Mouse (Mus musculus) embryonic facial prominence, embryonic 11.5 days (tissue): Measurements from ENCODE around the gene Rem1. TPM values are rescaled to one million over a fixed set of nuclear protein-coding genes. Genes with fewer than 3 reads are reported as not detected.

Source experiments
- ATAC-seq: fragments of 200-750 bp; cut with Nextera tagmentation; replicated peaks from 2 replicates; pipeline ENCODE4 v1.8.0; 2017; ENCODE audit warnings: low read depth; ENCODE audit not compliant: insufficient number of reproducible peaks, low FRiP score, low TSS enrichment
- DNase-seq: peaks from one replicate; pipeline ENCODE4 v3.0.0-alpha.2; 2015; ENCODE audit warnings: low spot score
- H3K27ac ChIP-seq: fragments of 300-500 bp; sonication (generic); replicated peaks from 2 replicates; pipeline ENCODE4 v1.5.1; 2014; ENCODE audit warnings: mild to moderate bottlenecking, low read depth, low read length, control low read depth
- H3K27me3 ChIP-seq: fragments of 300-500 bp; sonication (generic); 2 replicates; pipeline ENCODE4 v1.6.1; 2014; ENCODE audit warnings: mild to moderate bottlenecking, low read length, moderate library complexity, mixed read lengths; ENCODE audit not compliant: control insufficient read depth, insufficient read depth
- H3K36me3 ChIP-seq: fragments of 300-500 bp; sonication (generic); replicated peaks from 2 replicates; pipeline ENCODE4 v1.6.1; 2014; ENCODE audit warnings: low read depth, mild to moderate bottlenecking, low read length, moderate library complexity, mixed read lengths; ENCODE audit not compliant: control insufficient read depth, insufficient read depth
- H3K4me1 ChIP-seq: fragments of 300-500 bp; sonication (generic); 2 replicates; pipeline ENCODE4 v1.6.1; 2014; ENCODE audit warnings: low read length, mixed read lengths; ENCODE audit not compliant: control insufficient read depth, insufficient read depth
- H3K4me2 ChIP-seq: fragments of 300-500 bp; sonication (generic); 2 replicates; pipeline ENCODE4 v1.6.1; 2014; ENCODE audit warnings: low read depth, mild to moderate bottlenecking, control low read depth, low read length, moderate library complexity
- H3K4me3 ChIP-seq: fragments of 300-500 bp; sonication (generic); 2 replicates; pipeline ENCODE4 v1.5.1; 2014; ENCODE audit warnings: low read depth, low read length, control low read depth
- H3K9ac ChIP-seq: fragments of 300-500 bp; sonication (generic); replicated peaks from 2 replicates; pipeline ENCODE4 v1.6.1; 2014; ENCODE audit warnings: mild to moderate bottlenecking, control low read depth, low read length
- H3K9me3 ChIP-seq: fragments of 300-500 bp; sonication (generic); replicated peaks from 2 replicates; pipeline ENCODE4 v1.6.1; 2016; ENCODE audit warnings: mild to moderate bottlenecking, low read length, inconsistent platforms, mixed read lengths; ENCODE audit not compliant: control insufficient read depth
- WGBS: fragments of 180-500 bp; shearing (Covaris S2); extraction: QIAGEN DNeasy Blood & Tissue Kit; methylation state at CpG from one replicate; pipeline ENCODE4 v1.1.7; 2014; 5-methylcytosine and 5-hydroxymethylcytosine counted together
- polyA plus RNA-seq: library from polyadenylated mRNA; unstranded; fragments of >200 nt; fragmentation: Nextera tagmentation; extraction: Ambion mirVana; gene quantifications from 2 replicates; pipeline ENCODE4 v1.2.1, GENCODE M21; 2014

The Rem1 gene
- polyA plus RNA-seq, 1 experiment from 2014 or later, result 0.36 TPM

DNA sequence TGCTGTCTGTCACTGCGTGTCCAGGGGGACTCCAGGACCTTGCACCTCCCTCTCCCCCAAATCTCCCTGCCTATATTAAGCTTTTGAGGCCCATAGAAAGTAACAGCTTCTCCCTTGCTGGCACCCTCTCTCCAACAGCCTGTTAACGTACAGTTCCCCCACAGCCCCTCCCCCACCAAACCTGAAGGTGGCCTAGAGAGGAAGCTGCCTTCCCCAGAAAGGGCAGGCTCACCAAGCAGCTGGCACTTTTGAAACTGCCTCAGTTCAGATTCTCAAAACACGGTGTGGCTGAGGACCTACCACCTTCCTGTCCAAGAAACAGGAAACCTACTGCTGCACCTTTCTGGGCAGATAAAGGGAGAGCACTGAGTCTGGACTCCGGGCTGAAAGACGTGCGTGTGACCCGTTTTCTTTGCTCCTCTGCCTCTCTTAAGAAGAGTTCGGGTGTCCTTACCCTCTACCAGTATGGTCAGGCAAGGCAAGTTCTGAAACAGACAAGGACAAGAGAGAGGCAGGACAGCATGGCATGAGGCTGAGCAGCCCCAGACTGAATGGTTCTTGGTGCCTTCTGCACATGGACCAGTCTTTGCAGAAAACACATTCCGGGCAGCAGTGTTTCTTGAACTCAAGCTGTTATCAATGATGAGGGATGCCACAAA is 44.4 kb downstream of the Rem1 start:
- peak; percentile 19 for DNase-seq
- Histone ChIP-seq H3K4me1 (peaks cover 7% of the 10 kb centered on the region), H3K4me2 (peak overlapping the region; percentile 79), H3K9ac (peak overlapping the region; percentile 98), H3K36me3 (no peaks in the 10 kb centered on the region; the same call in none of the 2 replicates), H3K27ac (no peak overlapping the region), H3K4me3 (peak overlapping the region; percentile 98), H3K27me3 (no peaks in the 10 kb centered on the region), H3K9me3 (no peaks in the 10 kb centered on the region)
- no peak for ATAC-seq
- 57% methylated on average over 9 of the region's 9 CpGs for WGBS

DNA sequence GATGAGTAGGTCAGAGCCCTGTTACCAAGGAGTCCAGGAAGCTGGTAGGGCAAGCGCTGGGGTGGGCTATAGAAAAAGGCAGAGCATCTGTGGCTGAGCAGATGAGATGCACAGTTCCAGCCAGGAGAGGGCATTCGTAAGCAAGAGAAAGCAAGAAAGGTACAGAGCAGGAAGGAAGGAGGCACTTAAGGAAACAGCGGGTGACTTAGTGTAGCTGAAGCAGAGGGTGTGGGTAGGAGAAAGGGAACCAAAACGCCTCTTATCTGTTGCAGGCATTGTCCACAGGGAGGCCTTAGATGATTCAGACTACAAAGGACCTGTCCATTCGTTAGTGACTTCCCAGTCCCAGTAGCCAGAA is 44.9 kb downstream of the Rem1 start:
- H3K9me3 ChIP-seq, result no peaks in the 10 kb centered on the region
- H3K36me3 ChIP-seq, result no peaks in the 10 kb centered on the region; the same call in none of the 2 replicates
- no peaks in the 10 kb centered on the region for H3K27me3 ChIP-seq
- H3K27ac ChIP-seq, result no peak overlapping the region
- peak overlapping the region; percentile 79 for H3K4me2 ChIP-seq
- H3K9ac ChIP-seq, result peak overlapping the region; percentile 98
- no peak for ATAC-seq
- H3K4me3 ChIP-seq, result peak overlapping the region; percentile 98
- peaks cover 7% of the 10 kb centered on the region for H3K4me1 ChIP-seq
- DNase-seq, result peak; percentile 57
- WGBS, result 39% methylated on average over 5 of the region's 5 CpGs

DNA sequence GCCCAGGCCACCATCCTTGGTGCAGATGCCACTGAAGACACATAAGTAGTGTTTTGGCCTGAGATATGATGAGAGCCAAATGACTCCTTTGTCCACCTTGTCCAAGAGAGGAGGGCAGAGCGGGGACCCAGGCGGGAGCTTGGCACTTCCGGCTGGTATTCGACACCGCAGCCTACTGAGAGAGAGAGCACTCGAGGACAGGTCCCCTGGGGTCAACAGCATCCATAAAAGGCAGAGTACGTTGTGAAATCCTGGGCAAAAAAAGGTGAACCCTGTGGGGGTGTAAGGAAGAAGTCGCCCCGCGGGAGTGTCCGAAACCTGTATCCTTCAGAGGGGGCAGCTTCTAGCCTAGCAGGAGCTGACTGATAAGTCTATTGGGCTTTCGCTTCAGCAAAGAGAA is 45.4 kb downstream of the Rem1 start:
- no peaks in the 10 kb centered on the region; the same call in none of the 2 replicates for H3K36me3 ChIP-seq
- peak overlapping the region; percentile 19; the same call in 1 of the 2 replicates for H3K9ac ChIP-seq
- H3K9me3 ChIP-seq, result no peaks in the 10 kb centered on the region
- H3K27ac ChIP-seq, result no peak overlapping the region
- no peaks in the 10 kb centered on the region for H3K27me3 ChIP-seq
- ATAC-seq (no peak), DNase-seq (no peak)
- H3K4me2 ChIP-seq, result peak overlapping the region; percentile 79; the same call in 1 of the 2 replicates
- peaks cover 7% of the 10 kb centered on the region for H3K4me1 ChIP-seq
- H3K4me3 ChIP-seq, result no peak overlapping the region
- WGBS, result 84% methylated on average over 12 of the region's 12 CpGs

DNA sequence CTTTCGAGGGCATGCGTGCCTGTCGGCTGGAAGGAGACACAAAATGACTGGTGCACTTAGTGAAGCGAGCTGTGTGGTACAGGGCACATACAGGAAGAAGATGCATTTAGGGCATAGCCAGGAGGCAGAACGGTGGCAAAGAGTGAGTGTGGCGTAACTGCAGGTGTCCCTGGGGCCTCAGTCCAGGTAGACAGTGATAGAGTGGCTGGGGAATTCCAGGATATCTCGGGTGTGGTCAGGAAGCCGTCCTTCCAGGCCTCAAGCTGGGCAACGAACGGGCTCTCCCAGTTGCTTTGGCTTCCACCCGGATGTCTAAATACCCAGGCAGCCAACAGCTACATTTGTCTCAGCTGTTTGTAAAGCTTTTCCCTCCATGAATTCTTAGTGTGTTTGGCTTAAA is 47.4 kb downstream of the Rem1 start:
- ATAC-seq, result no peak
- H3K36me3 ChIP-seq, result peaks cover 4% of the 10 kb centered on the region
- no peak overlapping the region for H3K4me2 ChIP-seq
- H3K27me3 ChIP-seq, result no peaks in the 10 kb centered on the region
- H3K27ac ChIP-seq, result no peak overlapping the region
- no peak for DNase-seq
- no peaks in the 10 kb centered on the region for H3K9me3 ChIP-seq
- WGBS, result 85% methylated on average over 11 of the region's 11 CpGs
- peaks cover 7% of the 10 kb centered on the region for H3K4me1 ChIP-seq
- no peak overlapping the region for H3K9ac ChIP-seq
- H3K4me3 ChIP-seq, result no peak overlapping the region

DNA sequence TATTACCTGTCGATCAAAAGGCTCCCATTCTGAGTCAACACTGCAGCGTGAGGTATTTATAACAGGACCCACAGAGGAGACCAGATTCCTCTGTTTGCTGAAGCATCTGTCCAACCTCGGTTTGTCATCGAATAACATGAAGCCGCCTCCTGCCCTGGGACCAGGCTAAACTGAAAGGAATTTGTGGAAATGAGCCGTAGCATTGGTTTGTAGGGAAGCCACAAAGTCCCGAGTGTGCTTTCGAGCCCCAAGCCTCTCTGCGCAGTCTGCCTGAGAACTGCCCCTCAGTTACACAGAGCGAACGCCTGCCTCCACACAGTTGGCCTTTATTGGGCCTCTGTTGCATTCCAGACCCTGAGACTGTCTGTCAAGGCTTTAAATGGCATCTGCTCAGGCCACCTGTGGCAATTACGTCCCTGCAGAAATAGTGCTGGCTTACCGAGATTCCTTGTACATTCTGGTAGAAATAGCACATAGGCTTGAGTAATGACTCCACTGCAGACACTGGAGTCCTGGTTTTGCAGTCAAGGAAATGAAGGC is 48.6 kb downstream of the Rem1 start:
- ATAC-seq (no peak), DNase-seq (no peak)
- Histone ChIP-seq H3K4me3 (no peak overlapping the region), H3K27ac (no peak overlapping the region), H3K4me1 (peaks cover 7% of the 10 kb centered on the region), H3K36me3 (peaks cover 4% of the 10 kb centered on the region), H3K9ac (no peak overlapping the region), H3K4me2 (no peak overlapping the region), H3K9me3 (no peaks in the 10 kb centered on the region), H3K27me3 (no peaks in the 10 kb centered on the region)
- 83% methylated on average over 13 of the region's 13 CpGs for WGBS

GRCm38 (mm10) chr2:152678302-152678701 is 51.6 kb downstream of the Rem1 start:
- Histone ChIP-seq H3K36me3 (peaks cover 15% of the 10 kb centered on the region), H3K4me3 (no peak overlapping the region)

DNA sequence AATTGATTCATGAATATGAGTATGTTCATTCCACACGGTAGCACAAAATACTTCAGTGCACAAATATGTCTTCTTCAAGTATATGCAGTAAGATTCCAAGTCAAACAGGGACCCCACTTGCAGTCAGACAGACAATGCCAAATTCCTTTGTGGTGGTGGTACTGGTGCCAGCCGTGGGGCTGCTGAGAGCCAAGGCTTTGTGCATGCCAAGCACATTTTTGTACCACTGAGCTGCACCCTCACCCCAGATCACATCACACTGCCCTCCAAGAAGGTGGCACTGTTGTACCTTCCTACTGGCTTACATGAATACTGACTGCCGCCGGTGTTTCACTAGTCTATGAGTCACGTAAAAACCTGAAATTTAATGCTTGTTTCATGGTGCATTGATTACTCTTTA is 52.2 kb downstream of the Rem1 start:
- ATAC-seq (no peak), DNase-seq (no peak)
- H3K27ac ChIP-seq, result no peak overlapping the region
- H3K4me2 ChIP-seq, result no peak overlapping the region
- H3K9ac ChIP-seq, result no peak overlapping the region
- WGBS, result 94% methylated on average over 5 of the region's 5 CpGs
- H3K4me1 ChIP-seq, result no peaks in the 10 kb centered on the region; the same call in 1 of the 2 replicates
- no peak overlapping the region for H3K4me3 ChIP-seq
- no peaks in the 10 kb centered on the region for H3K27me3 ChIP-seq
- H3K36me3 ChIP-seq, result peaks cover 19% of the 10 kb centered on the region
- H3K9me3 ChIP-seq, result no peaks in the 10 kb centered on the region

More at GRCm38 (mm10) chr2:152678302-152678701, 51.6 kb downstream of the Rem1 start:
- ATAC-seq, result no peak
- no peaks in the 10 kb centered on the region for H3K27me3 ChIP-seq
- 68% methylated on average over 3 of the region's 3 CpGs for WGBS
- no peaks in the 10 kb centered on the region for H3K9me3 ChIP-seq
- no peak overlapping the region for H3K4me2 ChIP-seq
- H3K9ac ChIP-seq, result no peak overlapping the region
- DNase-seq, result peak; percentile 72
- no peaks in the 10 kb centered on the region; the same call in 1 of the 2 replicates for H3K4me1 ChIP-seq
- no peak overlapping the region for H3K27ac ChIP-seq

DNA sequence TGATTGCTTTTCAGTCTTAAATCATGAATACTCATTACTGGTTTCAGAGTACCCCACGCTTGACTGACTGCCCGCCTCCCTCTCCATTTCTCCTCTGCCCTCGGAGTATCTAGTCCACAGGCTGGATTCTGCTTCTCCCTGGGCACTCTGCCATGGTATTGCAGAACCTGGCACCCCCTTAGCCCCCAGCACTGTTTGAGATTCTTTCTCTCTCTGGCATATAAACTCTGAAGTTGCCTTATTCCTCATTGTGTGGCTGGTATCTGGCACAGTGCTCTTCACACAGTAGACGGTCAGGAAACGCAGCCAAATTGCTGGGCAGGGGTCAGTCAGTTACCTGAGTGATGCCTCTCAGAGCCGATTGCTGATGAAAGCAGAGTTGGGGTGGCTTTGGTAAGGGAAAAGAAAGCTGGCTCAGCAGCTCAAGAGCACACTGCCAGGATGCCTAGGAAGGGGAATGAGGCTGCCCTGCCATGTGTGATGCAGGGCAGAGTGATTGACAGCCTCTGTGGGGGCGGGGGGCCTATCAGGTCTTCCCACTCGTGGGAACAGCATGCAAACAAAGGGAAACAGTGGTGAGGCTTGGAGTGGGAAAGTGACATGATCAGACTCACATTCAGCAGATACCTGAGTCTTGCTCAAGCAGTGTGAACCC is 53.1 kb downstream of the Rem1 start:
- ATAC-seq, result no peak
- Histone ChIP-seq H3K4me2 (no peak overlapping the region), H3K4me1 (no peaks in the 10 kb centered on the region; the same call in 1 of the 2 replicates), H3K27ac (no peak overlapping the region), H3K9ac (no peak overlapping the region), H3K9me3 (no peaks in the 10 kb centered on the region), H3K4me3 (no peak overlapping the region), H3K36me3 (peaks cover 27% of the 10 kb centered on the region), H3K27me3 (no peaks in the 10 kb centered on the region)
- DNase-seq, result no peak
- 82% methylated on average over 8 of the region's 8 CpGs for WGBS
